Mouse (Mus musculus): Measurements from ENCODE around the gene Pex5l.

Pex5l gene

DNA sequence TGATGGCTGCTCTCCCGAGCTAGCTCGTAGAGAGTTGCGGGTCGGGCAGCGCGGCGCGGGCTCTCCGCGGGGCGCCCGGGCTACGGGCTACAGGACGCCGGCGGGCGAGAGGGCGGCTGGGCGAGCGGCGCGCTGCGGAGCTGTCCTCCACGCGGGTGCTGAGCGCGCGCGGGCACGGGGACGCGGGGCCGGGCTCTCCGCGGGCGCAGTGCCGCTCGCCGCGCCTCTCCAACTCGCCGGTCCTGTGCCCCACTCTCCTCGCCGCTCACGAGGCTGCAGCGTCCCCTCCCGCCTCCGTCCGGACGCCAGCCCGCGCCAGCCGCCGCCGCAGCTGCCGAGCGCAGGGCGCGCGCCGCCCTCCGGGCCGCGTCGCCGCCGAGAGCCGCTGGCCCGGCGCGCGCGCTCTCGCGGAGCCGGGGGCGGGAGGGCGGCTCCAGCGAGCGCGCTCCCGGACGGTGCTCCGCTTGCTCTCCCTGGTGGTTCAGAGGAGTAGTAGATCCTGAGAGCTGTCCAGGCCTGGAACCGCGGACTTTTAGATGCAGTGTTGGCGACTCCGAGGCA, at the start of gene Pex5l:
Pex5l (minus strand) TSS at position 347 of the 561 bp plus-strand sequence.
- DNase-seq (ENCODE audit: low read depth), result no peak

DNA sequence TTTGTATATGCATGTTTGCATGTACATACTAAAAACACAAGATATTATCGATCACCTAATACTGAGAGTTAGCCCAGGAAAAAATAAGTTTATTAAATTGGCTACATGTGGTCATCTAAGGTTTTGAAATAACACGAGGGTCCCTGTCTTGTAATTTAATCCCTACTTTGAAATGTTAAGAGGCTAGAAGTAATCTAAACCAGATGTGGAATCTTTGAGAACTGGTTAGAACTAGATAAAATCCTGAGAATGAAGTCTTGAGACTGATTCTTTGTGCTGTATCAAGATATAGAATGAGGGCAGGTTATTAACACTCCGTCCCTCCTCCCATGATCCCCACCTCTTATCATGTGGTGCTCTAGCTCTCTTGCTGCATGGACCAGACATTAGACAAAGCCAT, 22.1 kb upstream of the Pex5l start:
- DNase-seq (ENCODE audit: low read depth), result no peak

GRCm38 (mm10) chr3:33163821-33164220, 20.8 kb upstream of the Pex5l start:
- DNase-seq (ENCODE audit: low read depth), result no peak

- DNase-seq (ENCODE audit: low read depth), result no peak
Observed at GRCm38 (mm10) chr3:33143592-33143991, 545 bp upstream of the Pex5l start.

- no peak for DNase-seq (ENCODE audit: low read depth)
Observed at GRCm38 (mm10) chr3:33142398-33142797, 649 bp downstream of the Pex5l start.

DNA sequence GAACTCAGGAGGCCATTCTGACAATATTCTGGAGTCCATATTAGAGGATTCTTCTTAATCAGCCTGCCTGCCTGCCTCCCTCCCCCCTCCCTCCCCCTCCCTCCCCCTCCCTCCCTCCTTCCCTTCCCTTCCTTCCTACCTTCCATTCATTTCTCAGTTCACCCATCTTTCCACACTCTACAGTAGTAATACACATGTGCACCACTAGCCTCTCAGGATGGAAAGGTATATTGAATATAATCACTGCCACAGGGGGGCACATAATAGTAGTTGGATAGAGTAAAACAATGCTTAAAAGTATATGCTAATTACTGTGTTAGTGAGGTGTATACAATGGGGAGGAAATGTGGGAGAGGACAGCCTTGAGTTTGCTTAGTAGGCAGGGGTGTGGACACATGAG, 13.1 kb downstream of the Pex5l start:
- DNase-seq (ENCODE audit: low read depth), result no peak

DNA sequence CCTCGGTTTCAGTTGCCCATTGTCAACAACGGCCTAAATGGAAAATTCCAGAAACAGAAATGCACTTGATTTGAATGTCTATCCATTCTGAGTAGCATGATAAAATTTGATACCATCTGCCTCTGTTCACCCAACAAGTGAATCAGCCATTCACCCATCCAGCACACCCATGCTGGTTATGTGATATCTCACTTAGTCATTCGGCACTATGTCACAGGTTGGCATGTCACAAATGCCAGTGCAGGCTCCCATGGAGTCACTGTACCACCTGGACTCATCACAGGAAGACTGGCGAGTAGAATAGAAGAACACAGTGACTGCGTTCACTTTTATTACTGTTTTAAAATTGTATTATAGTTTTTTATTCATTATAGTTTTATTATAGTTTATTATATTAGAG, 18.3 kb downstream of the Pex5l start:
- DNase-seq (ENCODE audit: low read depth), result no peak

- no peak for DNase-seq (ENCODE audit: low read depth)
Observed at GRCm38 (mm10) chr3:33105785-33106184, 37.3 kb downstream of the Pex5l start.

DNA sequence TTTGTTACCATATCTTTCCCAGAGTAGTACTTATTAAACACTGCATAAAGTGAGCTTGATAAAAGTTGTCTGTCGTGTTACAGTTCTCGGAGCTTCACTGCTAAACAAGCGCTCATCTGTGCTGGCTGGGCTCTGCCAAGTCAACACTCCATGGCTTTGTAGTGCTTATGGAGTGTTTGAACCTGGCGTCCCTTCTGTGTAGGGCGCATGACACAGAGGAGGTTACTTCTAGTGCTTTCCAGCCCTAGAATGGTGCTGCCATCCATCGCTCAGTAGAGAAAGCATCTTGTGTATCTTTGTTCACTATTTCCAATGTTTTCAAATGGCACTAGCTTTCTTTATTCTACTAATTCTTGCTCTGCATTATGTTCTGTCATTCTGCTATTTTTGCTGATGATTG, 39.5 kb downstream of the Pex5l start:
- no peak for DNase-seq (ENCODE audit: low read depth)

DNA sequence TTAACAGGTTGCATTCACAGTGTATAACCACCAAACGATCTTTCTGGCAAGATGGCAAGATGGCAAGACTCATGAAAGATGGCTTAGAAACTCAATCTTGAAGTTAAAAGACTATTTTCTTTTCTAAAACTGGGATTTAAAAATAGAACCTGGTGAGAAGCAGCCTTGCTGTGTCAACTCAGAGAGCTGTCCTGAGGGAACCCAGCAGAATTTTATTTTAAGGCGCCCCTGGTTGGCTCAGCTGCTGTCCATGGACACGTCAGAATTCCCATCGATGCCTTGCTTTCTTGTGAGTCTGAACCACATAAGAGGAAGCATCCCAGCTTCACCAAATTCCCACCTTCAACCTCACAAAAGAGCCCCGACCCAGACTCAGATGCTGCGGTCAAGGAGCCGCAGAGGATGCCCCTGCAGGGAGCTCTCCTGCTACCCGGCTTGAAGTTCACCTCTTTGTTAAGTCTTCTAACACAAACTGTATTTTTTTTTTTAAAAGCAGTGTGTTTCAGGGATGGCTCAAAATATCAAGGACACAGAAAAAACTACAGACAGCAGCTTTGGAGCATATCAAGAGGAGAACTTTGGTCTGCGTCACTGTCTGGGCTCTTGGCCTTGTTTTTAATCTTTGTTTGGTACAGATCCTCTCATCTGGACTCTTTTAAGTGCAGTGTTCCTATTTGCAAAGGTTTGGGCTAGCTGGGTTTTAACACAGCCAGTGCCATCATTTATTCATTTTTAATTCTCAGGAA, 44.3 kb downstream of the Pex5l start:
- no peak for DNase-seq (ENCODE audit: low read depth)

DNA sequence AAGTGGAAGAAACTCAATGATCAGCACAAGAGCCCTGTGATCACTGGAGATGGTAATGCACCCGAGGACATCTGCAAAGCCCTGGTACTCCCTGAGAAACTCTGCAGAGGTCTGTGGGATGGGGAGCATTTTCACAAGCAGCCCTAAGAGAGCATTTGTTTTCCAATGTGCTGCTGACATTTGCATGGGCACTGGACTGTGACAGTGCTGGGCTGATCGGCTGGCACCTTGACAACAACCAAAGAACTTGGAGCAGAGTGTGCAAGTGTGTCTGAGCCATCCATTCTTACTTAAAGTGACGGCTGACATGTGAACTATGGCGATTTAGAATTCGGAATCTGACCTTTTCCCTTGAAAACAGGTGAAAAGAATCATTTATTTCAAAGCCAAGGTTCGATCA, 49.4 kb downstream of the Pex5l start:
- DNase-seq (ENCODE audit: low read depth), result no peak

DNA sequence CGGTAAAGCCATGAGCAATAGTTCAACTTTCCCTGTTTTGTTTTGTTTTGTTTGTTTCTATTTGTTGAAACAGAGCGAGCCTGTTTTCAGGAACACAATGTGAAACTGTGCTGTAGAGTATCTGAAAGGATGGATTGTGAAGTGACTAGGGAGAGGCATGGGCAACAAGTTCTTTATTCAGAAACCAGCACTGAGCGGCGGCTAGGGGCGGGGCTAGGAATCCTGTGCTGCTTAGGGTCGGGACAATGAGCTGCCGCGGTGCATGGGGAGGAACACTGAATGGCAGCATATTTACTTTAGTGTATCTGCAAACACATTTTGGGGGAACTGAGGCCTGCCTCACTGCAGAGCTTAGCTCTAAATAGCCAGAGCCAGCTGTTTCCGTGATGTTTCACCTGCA, 53.0 kb downstream of the Pex5l start:
- DNase-seq (ENCODE audit: low read depth), result no peak

DNA sequence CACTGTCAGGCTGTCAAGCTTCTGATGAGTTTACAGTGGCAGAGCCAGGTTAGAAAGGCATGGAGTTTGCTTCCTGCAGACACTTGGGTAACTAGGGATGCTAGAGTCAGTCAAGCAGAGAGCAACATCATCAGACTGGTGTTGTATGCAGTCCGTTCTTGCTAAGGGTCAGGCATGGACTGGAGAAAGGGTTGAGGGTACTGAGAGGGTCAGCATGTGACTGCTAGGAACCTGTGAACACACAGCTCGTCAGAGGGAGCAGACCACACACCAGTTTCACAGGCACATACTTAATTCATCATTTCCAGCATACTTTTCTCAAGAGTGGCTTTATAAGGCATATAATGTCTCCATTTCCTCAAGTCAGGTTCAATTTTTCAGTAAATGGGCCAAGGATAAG, 53.6 kb downstream of the Pex5l start:
- DNase-seq (ENCODE audit: low read depth), result no peak

- DNase-seq (ENCODE audit: low read depth), result no peak
Observed at GRCm38 (mm10) chr3:33088276-33088675, 54.8 kb downstream of the Pex5l start.

GRCm38 (mm10) chr3:33082806-33083338, 60.2 kb downstream of the Pex5l start:
- no peak for DNase-seq (ENCODE audit: low read depth)

DNA sequence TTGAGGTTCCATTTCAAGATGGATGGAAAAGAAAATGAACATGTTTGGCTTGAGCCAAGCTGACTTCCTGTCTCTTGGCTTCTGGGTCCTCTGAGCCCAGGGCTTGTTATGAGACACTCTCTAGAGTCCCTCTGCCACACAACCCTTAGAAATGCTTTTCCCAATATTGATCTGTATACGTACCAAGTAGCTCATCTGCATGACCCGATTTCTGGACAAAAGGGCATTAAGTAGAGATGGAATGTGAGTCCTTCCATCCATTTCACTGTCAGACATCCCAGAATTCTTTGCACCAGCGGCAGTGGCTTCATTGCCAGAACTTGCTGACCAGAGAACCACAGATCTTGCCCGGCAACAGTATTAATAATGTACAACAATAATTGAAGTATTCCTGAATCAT, 61.3 kb downstream of the Pex5l start:
- no peak for DNase-seq (ENCODE audit: low read depth)

- no peak for DNase-seq (ENCODE audit: low read depth)
Observed at GRCm38 (mm10) chr3:33079658-33080057, 63.4 kb downstream of the Pex5l start.

DNA sequence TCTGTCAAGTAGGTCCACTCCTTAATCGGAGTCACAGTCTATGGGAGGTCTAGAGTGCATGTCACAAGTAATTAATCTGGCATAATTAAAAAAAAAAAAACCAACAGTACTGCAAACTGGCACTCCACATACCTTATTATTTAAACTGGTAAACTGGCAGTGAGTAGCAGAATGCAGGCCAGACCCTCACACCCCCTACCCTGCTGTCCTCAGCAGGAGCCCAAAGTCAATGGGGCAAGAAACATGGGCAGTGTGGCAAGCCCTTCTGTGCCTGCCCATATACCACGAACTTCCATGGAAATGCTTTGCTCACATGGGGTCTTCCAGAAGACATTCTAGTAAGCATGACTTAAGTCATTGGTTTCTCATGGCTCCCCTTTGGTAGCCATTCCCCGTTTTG, 63.9 kb downstream of the Pex5l start:
- no peak for DNase-seq (ENCODE audit: low read depth)

DNA sequence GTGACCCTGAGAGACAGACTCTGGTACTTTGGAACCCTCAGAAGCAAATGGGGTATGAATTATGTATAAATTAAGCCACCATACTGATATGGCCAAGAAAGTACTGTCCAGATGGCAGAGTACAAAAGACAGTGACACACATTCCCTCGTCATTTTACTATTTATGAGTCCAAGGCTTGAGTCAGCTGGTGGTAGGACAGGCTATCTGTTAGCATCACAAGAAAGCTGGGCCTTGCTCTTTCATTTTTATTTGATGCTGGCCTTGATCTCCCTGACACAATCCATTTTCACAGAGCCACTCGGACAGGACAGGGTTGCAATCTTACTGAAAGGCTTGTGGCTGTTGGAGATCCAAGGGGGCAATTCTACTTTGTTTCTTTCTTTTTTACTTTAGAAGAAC, 67.4 kb downstream of the Pex5l start:
- DNase-seq (ENCODE audit: low read depth), result no peak

DNA sequence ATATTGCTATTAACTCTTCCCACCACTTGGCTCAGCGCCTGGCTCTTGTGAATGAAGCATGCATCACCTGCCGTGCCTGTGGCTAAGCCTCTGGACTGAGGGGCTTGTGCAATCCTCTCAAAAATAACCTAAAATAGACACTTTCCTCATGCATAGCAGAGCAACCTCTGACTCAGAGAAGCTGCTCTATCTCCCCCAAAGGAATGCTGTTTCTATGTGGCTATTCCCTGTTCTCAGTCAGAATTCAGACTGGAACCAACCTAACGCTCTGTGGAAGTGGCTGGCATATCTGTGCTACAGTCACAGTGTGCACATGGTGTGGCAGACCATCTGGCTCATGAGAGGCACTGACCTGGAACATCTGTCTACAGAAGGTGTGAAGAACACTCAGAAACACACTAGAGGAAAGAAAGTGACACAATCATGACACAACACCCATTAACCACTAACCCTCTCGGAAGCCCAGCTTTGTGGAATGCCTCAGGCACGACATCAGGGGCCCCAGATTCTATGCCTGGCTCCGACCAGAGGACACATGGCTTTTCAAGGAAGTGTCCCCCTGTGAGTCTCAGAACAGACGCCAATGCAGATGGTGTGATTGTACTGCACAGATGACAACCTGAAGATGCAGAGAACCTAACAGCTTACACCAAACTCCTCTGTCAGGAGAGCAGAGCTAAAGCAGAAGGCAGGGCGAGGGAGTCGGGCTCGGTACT, 68.6 kb downstream of the Pex5l start:
- DNase-seq (ENCODE audit: low read depth), result no peak

DNA sequence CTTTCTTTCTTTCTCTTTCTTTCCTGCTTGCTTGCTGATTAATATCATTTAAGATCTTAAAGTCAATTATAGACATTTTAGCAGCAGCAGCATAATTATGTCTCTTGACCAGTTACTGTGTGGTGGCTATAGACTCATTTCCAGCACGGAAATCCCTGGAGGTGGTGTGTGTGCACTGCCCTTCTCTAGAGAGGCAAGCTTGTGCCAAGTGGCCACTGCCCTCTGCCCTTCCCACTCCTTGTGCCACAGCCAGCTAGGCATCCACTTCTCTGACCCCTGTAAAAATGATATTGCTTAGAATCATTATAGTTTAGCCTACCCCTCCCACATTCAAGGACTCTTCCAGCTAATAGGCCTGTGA, 69.2 kb downstream of the Pex5l start:
- DNase-seq (ENCODE audit: low read depth), result no peak

- DNase-seq (ENCODE audit: low read depth), result no peak
Observed at GRCm38 (mm10) chr3:33070771-33071170, 72.3 kb downstream of the Pex5l start.

- no peak for DNase-seq (ENCODE audit: low read depth)
Observed at GRCm38 (mm10) chr3:33068146-33068545, 74.9 kb downstream of the Pex5l start.

All from c-Kit-positive CD71-positive TER-119-negative erythroid progenitor cells, embryonic 14.5 days (primary cell).